Mouse (Mus musculus) embryonic facial prominence, embryonic 13.5 days (tissue): ENCODE measurements around the gene Pdlim5. TPM values are rescaled to one million over a fixed set of nuclear protein-coding genes. Genes with fewer than 3 reads are reported as not detected.

Experiments
- ATAC-seq: fragments of 200-750 bp; cut with Nextera tagmentation; 2 replicates; pipeline ENCODE4 v1.8.0; 2017; ENCODE audit warnings: low read depth; ENCODE audit not compliant: insufficient number of reproducible peaks, insufficient read depth, low FRiP score, low TSS enrichment
- H3K27ac ChIP-seq: fragments of 300-500 bp; sonication (generic); 2 replicates; pipeline ENCODE4 v1.5.1; 2015; ENCODE audit warnings: moderate library complexity, mild to moderate bottlenecking, inconsistent platforms
- H3K27me3 ChIP-seq: fragments of 300-500 bp; sonication (generic); 2 replicates; pipeline ENCODE4 v1.6.1; 2015; ENCODE audit warnings: mild to moderate bottlenecking, inconsistent platforms
- H3K36me3 ChIP-seq: fragments of 300-500 bp; sonication (generic); 2 replicates; pipeline ENCODE4 v1.6.1; 2015; ENCODE audit warnings: mild to moderate bottlenecking, inconsistent platforms
- H3K4me1 ChIP-seq: fragments of 300-500 bp; sonication (generic); 2 replicates; pipeline ENCODE4 v1.6.1; 2015; ENCODE audit warnings: inconsistent platforms
- H3K4me2 ChIP-seq: fragments of 300-500 bp; sonication (generic); 2 replicates; pipeline ENCODE4 v1.6.1; 2015; ENCODE audit warnings: moderate library complexity, mild to moderate bottlenecking, inconsistent platforms
- H3K4me3 ChIP-seq: fragments of 300-500 bp; sonication (generic); 2 replicates; pipeline ENCODE4 v1.5.1; 2015; ENCODE audit warnings: mild to moderate bottlenecking, inconsistent platforms
- H3K9ac ChIP-seq: fragments of 300-500 bp; sonication (generic); 2 replicates; pipeline ENCODE4 v1.6.1; 2015; ENCODE audit warnings: mild to moderate bottlenecking, inconsistent platforms
- H3K9me3 ChIP-seq: fragments of 300-500 bp; sonication (generic); 2 replicates; pipeline ENCODE4 v1.6.1; 2016; ENCODE audit warnings: inconsistent platforms
- WGBS: fragments of 180-500 bp; shearing (Covaris S2); methylation state at CpG from one replicate; pipeline ENCODE4 v1.1.7; 2015; ENCODE audit warnings: mixed read lengths; 5-methylcytosine and 5-hydroxymethylcytosine counted together
- polyA plus RNA-seq: library from polyadenylated mRNA; unstranded; fragments of >200 nt; fragmentation: Nextera tagmentation; extraction: Ambion mirVana; gene quantifications from 2 replicates; pipeline ENCODE4 v1.2.1, GENCODE M21; 2015

Pdlim5 gene
- polyA plus RNA-seq, 1 experiment from 2014 or later, result 17.6 TPM

DNA sequence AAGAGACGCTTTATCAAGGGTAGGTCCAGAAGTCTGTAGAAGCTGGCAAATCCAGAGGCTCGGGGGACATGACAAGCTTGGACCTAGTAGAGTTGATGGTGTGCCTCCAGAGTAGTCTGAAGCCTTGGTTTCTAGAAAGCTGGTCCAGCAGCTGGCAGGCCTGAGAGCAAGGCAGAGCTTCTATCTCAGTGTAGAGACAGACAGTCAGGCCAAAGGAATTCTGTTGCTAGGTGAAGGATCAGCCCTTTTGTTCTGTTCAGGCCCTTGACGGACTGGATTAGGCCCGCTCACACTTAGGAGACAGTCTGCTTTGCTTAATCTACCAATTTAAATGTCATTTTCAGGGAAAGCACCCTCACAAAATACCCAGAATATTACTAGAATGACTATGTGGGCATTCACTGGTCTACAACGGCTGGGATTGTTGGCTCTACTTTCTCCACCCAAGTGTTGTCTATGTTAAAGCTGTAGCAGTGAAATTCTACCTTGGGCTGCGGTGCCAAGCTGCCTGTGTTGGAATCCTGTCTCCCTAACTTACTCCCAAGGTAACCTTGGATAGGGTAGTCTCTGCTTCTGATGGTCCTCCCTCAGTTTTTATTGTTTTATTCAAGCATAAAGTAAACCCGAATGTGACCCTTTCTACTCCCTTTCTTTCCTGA lies 38.8 kb upstream of the Pdlim5 start:
- Histone ChIP-seq H3K4me3 (no peak overlapping the region), H3K36me3 (no peaks in the 10 kb centered on the region), H3K9me3 (no peaks in the 10 kb centered on the region), H3K27ac (no peak overlapping the region), H3K4me2 (no peak overlapping the region), H3K9ac (no peak overlapping the region), H3K27me3 (no peaks in the 10 kb centered on the region), H3K4me1 (peaks cover 5% of the 10 kb centered on the region; the same call in 1 of the 2 replicates)
- no peak for ATAC-seq
- WGBS, result 73% methylated on average over 7 of the region's 7 CpGs

GRCm38 (mm10) chr3:142431481-142431880 lies 36.0 kb upstream of the Pdlim5 start:
- H3K27ac ChIP-seq, result no peak overlapping the region
- ATAC-seq, result no peak
- no peaks in the 10 kb centered on the region for H3K36me3 ChIP-seq
- H3K4me2 ChIP-seq, result no peak overlapping the region
- H3K27me3 ChIP-seq, result no peaks in the 10 kb centered on the region
- H3K4me1 ChIP-seq, result peaks cover 5% of the 10 kb centered on the region; the same call in 1 of the 2 replicates
- H3K9ac ChIP-seq, result no peak overlapping the region
- WGBS, result 76% methylated on average over 3 of the region's 3 CpGs
- H3K4me3 ChIP-seq, result no peak overlapping the region
- H3K9me3 ChIP-seq, result no peaks in the 10 kb centered on the region

DNA sequence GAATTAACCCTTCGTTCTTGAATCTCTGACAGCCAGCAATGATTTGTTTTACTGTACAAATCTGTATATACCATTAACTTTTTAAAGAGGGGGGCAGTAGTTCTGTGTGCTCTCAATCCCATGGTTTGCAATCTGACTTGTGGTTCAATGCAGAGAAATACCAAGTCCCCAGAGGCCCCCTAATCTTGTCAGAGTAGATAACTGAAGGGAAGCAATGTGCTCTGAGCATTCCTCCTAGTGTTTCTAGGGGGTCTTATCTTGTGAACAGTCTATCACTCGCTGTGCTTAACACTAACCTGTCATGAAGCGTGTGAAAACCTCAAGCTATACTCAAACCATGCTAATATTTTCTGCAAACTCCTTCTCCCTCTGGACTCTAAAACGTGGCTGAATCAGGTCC lies 34.6 kb upstream of the Pdlim5 start:
- Histone ChIP-seq H3K4me1 (no peaks in the 10 kb centered on the region), H3K9ac (no peak overlapping the region), H3K4me2 (no peak overlapping the region), H3K4me3 (no peak overlapping the region), H3K27me3 (no peaks in the 10 kb centered on the region), H3K27ac (no peak overlapping the region), H3K9me3 (no peaks in the 10 kb centered on the region), H3K36me3 (no peaks in the 10 kb centered on the region)
- WGBS, result 79% methylated on average over 4 of the region's 4 CpGs
- no peak for ATAC-seq

DNA sequence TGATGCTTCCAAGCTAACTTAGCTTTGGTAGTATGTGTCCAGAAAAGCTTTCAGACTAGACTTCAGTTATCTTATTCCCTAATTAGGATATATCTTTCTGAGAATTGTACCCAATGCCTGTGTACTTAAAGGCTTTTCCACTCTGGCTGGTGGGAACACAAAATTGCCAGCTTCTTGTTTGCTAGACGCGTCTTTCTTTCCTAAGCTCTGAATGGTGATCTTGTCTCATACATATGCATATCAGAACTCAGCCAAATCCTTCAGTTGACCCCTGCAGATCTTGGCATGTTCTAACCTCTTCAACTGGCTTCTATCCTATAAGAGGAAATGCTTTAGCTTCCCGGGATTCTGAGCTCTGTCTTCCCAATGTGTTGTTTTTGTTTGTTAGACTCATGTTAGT lies 31.3 kb upstream of the Pdlim5 start:
- no peak for ATAC-seq
- WGBS, result 61% methylated on average over 3 of the region's 3 CpGs
- H3K36me3 ChIP-seq, result no peaks in the 10 kb centered on the region
- H3K4me2 ChIP-seq, result no peak overlapping the region
- no peaks in the 10 kb centered on the region for H3K4me1 ChIP-seq
- H3K4me3 ChIP-seq, result no peak overlapping the region
- no peaks in the 10 kb centered on the region for H3K27me3 ChIP-seq
- H3K27ac ChIP-seq, result no peak overlapping the region
- no peaks in the 10 kb centered on the region for H3K9me3 ChIP-seq
- H3K9ac ChIP-seq, result no peak overlapping the region

DNA sequence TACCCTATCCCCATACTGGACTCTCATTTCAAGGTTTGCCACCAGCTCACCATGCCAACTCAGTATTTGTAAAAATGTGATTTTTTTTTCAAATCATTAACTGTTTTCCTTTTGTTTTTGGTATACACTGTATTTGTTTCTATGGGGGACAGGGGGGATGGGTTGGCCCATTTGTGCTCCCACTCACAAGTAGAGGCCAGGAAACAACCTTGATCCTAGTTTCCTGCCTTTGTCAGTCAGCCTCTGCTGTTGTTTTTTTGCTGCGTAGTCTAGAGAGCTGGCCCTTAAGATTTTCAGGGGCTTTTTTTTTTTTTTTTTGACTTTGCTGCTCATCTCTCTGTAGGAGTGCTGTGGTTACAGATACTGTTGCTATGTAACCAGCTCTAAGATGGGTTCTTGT lies 28.6 kb upstream of the Pdlim5 start:
- no peak for ATAC-seq
- WGBS, result 81% methylated on average over 1 of the region's 1 CpGs
- Histone ChIP-seq H3K36me3 (no peaks in the 10 kb centered on the region), H3K9ac (no peak overlapping the region), H3K4me2 (no peak overlapping the region), H3K9me3 (no peaks in the 10 kb centered on the region), H3K27me3 (no peaks in the 10 kb centered on the region), H3K4me3 (no peak overlapping the region), H3K4me1 (no peaks in the 10 kb centered on the region; the same call in 1 of the 2 replicates), H3K27ac (no peak overlapping the region)

GRCm38 (mm10) chr3:142423501-142423917 lies 28.0 kb upstream of the Pdlim5 start:
- Histone ChIP-seq H3K27me3 (no peaks in the 10 kb centered on the region), H3K9ac (no peak overlapping the region), H3K4me3 (no peak overlapping the region), H3K36me3 (no peaks in the 10 kb centered on the region), H3K4me2 (no peak overlapping the region), H3K4me1 (no peaks in the 10 kb centered on the region; the same call in 1 of the 2 replicates), H3K9me3 (no peaks in the 10 kb centered on the region), H3K27ac (no peak overlapping the region)
- WGBS, result 58% methylated on average over 4 of the region's 4 CpGs
- ATAC-seq, result no peak

DNA sequence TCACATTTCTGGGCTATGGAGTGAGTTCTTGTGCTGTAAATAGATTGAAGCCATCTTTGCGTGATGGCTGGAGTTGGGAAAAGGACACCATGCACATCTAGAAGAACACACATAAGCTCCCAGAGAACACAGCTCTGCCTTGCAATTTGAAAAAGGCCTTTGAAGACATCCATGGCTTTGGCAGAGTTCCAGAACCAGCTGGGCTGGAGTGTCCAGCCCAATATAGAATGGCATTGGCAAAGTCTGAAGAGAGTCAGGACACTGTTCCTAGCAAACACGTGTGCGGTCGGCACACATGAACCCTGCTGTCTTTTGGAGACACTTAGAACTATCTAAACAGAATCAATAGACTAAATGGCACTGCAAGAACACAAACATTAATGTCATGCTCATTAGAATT lies 26.7 kb upstream of the Pdlim5 start:
- Histone ChIP-seq H3K4me1 (no peaks in the 10 kb centered on the region; the same call in 1 of the 2 replicates), H3K27ac (no peak overlapping the region), H3K9ac (no peak overlapping the region), H3K27me3 (no peaks in the 10 kb centered on the region), H3K4me2 (no peak overlapping the region), H3K9me3 (no peaks in the 10 kb centered on the region), H3K4me3 (no peak overlapping the region), H3K36me3 (no peaks in the 10 kb centered on the region)
- no peak for ATAC-seq
- 91% methylated on average over 4 of the region's 4 CpGs for WGBS

GRCm38 (mm10) chr3:142421470-142421869 lies 26.0 kb upstream of the Pdlim5 start:
- no peak for ATAC-seq
- no peak overlapping the region for H3K4me2 ChIP-seq
- H3K36me3 ChIP-seq, result no peaks in the 10 kb centered on the region
- no peaks in the 10 kb centered on the region for H3K27me3 ChIP-seq
- H3K4me1 ChIP-seq, result no peaks in the 10 kb centered on the region; the same call in 1 of the 2 replicates
- WGBS, result 87% methylated on average over 3 of the region's 3 CpGs
- H3K4me3 ChIP-seq, result no peak overlapping the region
- no peak overlapping the region for H3K9ac ChIP-seq
- H3K27ac ChIP-seq, result no peak overlapping the region
- no peaks in the 10 kb centered on the region for H3K9me3 ChIP-seq

DNA sequence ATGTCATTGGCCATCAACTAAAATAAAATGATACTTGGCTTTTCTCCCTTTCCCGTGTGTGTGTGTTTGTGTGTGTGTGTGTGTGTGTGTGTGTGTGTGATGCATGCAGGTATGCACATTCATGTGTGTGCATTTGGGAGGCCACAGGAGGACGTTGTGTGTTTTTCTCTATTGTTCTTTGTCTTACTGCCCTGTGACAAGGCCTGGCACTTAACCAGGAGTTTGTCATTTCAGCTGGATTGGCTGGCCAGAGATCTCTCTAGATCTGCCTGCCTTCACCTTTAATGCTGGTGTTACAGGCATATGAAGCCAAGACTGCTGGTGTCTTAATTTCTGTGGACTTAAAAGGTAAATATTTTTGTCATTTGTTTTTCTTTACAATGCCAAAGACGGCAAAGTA lies 22.5 kb upstream of the Pdlim5 start:
- H3K9ac ChIP-seq, result no peak overlapping the region
- no peaks in the 10 kb centered on the region for H3K36me3 ChIP-seq
- H3K27ac ChIP-seq, result no peak overlapping the region
- no peak overlapping the region for H3K4me2 ChIP-seq
- no peaks in the 10 kb centered on the region; the same call in 1 of the 2 replicates for H3K4me1 ChIP-seq
- H3K27me3 ChIP-seq, result no peaks in the 10 kb centered on the region
- WGBS, result 60% methylated on average over 3 of the region's 3 CpGs
- no peak for ATAC-seq
- H3K9me3 ChIP-seq, result no peaks in the 10 kb centered on the region
- H3K4me3 ChIP-seq, result no peak overlapping the region

DNA sequence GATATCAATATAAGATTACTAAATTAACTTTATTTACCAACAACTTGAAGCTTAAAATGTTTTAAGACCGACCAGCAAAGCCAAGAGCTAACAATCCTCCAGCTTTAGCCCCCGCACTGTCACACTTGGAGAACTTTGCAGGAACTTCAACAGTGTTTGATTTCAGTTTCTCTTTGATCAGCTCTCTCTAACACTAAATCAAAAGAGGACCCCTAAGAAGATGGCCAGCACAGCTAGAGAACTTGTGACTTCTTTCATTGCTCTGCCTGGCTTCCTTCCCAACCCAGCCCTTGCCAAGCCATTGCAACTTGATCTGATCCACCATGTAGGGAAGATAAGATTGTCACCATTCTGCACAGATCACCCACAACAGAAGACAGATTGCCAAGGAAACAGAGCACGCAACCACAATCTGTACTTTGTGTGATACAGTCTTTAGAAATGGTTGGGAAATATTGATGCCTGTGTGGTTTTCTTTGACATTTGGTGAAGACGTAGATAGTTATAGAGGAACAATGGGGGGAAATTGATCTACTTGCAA lies 17.9 kb upstream of the Pdlim5 start:
- Histone ChIP-seq H3K36me3 (no peaks in the 10 kb centered on the region), H3K27ac (no peak overlapping the region), H3K9me3 (no peaks in the 10 kb centered on the region), H3K4me2 (no peak overlapping the region), H3K4me1 (no peaks in the 10 kb centered on the region), H3K27me3 (no peaks in the 10 kb centered on the region), H3K4me3 (no peak overlapping the region), H3K9ac (no peak overlapping the region)
- WGBS, result 82% methylated on average over 4 of the region's 4 CpGs
- no peak for ATAC-seq

- Histone ChIP-seq H3K27ac (no peak overlapping the region), H3K4me1 (no peaks in the 10 kb centered on the region), H3K36me3 (no peaks in the 10 kb centered on the region), H3K9ac (no peak overlapping the region), H3K4me2 (no peak overlapping the region), H3K27me3 (no peaks in the 10 kb centered on the region), H3K4me3 (no peak overlapping the region), H3K9me3 (no peaks in the 10 kb centered on the region)
- ATAC-seq, result no peak
Measured at GRCm38 (mm10) chr3:142410930-142411329, 15.4 kb upstream of the Pdlim5 start.

- Histone ChIP-seq H3K9ac (peak overlapping the region; percentile 74), H3K4me2 (peak overlapping the region; percentile 74), H3K4me1 (peaks cover 12% of the 10 kb centered on the region), H3K9me3 (no peaks in the 10 kb centered on the region), H3K4me3 (peak overlapping the region; percentile 72), H3K27me3 (0 out of 2 replicates have a peak, but pooled peaks cover 12% of the 10 kb centered on the region), H3K36me3 (no peaks in the 10 kb centered on the region), H3K27ac (no peak overlapping the region)
- under 1% methylated on average over 59 of the region's 64 CpGs for WGBS
- ATAC-seq, result peak; percentile 76
Measured at GRCm38 (mm10) chr3:142394796-142395508, 544 bp downstream of the Pdlim5 start.
